Mouse (Mus musculus) urinary bladder, postnatal 36 days (tissue): ENCODE data around the gene Gabpb2.
"Not testable (repeated sequence)": the region's sequence is repeated elsewhere in the genome, so short reads cannot be mapped to it uniquely, and the experiment has no call there.

ENCODE experiments used
- DNase-seq, 2 experiments: peaks; one replicate each; pipeline ENCODE4 v3.0.0; 2022; ENCODE audit warnings: low spot score in 2 of 2, mixed read lengths in 1 of 2

The Gabpb2 gene

DNA sequence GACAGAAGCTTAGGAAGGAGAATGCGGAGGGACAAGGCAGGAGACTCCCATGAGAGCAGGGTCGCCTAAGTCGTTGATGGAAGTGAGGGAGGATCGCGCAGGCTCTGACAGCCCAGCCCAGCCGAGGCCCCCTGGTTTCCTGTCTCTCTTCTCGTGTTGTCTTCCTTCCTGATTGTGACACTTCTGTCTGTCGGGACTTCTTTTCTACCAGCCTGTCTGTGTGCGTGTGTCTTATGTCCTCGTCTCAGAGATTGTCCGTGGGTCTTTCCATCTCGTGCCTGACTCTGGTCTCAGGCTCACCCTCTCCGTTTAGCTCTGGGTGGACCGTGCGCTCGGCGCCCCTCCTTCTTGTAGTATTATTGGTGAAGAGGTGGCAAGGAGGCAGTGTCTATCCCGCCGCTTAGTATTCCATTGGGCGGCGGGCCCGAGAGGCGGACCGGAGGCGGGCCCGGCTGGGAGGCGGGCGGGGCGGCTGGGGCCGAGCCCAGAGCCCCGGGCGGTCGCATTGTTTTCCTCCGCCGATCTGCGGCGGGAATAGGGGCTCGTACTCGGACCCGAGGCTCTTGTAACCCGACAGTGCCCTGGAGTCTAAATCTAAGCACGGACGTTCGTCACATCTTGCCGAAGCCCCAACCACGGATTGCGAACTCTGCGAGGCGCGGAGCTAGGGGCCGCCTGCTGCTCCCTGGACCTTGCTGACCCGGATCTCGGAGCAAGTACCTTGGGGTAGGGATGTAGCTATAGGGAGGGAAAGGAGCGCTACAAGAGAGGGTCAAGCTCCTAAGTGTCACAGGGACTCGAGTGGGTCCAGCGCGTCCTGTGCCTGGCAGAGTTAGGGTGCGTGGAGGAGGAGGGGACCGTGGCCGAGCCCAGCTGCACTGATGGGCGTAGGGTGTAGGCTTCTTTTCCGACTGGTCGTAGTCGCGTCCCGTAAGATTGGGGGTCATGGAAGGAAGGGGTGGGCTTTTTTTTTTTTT lies 57.4 kb downstream of the Gabpb2 start, which contains the start of gene Sema6c:
TSS of gene Sema6c (plus strand) at position 471 of the 977 bp plus-strand sequence.
- peak; percentile 79 to 89 for DNase-seq

GRCm38 (mm10) chr3:95159511-95159986 lies 58.2 kb downstream of the Gabpb2 start:
- DNase-seq, result no peak

- no peak for DNase-seq
Observed at GRCm38 (mm10) chr3:95153874-95154273, 63.8 kb downstream of the Gabpb2 start.

- no peak for DNase-seq
Observed at GRCm38 (mm10) chr3:95147924-95148323, 69.8 kb downstream of the Gabpb2 start.

DNA sequence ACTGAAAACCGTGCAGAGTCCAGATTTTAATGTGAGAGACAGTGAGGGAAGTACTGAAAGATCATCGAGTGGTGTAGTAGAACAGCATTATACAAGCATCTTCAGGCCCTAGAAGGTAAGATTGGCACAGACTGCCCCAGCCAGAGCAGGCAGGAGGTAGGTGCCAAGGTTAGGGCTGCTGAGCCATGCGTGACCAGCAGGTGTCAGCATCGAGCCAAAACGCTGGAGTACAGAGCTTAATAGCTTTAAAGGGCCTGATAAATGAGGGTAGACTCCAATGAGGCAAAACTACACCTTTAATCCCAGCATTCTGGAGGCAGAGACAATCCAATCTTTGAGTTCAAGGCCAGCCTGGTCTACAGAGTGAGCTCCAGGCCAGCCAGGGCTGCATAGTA lies 75.1 kb downstream of the Gabpb2 start:
- peak; percentile 86 to 88 for DNase-seq

DNA sequence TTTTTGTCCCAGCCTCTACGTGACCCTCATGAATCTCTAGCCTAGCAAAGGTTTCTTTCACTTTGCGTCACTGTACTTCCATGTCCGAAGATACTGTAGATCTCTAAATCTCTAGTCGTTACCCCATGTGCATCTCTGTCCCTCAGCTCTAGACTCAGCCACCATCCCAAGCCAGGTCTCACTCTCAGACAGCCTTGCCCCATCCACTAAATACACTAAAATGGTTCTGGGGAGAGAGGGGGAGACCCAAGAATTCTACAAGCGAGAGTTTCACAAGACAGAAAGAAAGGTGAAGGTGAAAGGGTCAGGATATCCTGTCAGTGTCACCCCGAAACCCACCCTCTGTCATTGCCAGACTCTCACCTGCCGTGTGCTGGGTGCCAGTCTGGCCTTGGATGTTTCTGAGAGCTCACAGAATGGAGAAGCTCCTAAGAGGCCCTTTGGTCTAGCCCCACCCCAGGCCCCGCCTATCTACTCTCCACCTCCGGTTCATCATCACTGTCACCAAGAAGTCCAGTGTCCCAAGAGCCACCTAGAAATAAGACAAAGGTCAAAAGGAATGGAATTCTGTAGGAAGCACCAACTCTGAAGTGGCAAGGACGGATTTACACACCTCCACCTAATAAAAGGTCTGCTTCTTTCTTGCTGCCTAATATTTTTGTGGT lies 75.6 kb downstream of the Gabpb2 start, which contains the start of gene Tnfaip8l2:
TSS of gene Tnfaip8l2 (minus strand) at position 409 of the 665 bp plus-strand sequence.
- DNase-seq, result no peak

- DNase-seq, result no peak
Observed at GRCm38 (mm10) chr3:95141474-95141873, 76.2 kb downstream of the Gabpb2 start.

GRCm38 (mm10) chr3:95140795-95141194 lies 76.9 kb downstream of the Gabpb2 start:
- DNase-seq, result no peak

GRCm38 (mm10) chr3:95140289-95140595 lies 77.5 kb downstream of the Gabpb2 start:
- DNase-seq, result no peak

GRCm38 (mm10) chr3:95139586-95140288 lies 78.0 kb downstream of the Gabpb2 start:
- no peak for DNase-seq

GRCm38 (mm10) chr3:95136336-95136735 lies 81.4 kb downstream of the Gabpb2 start:
- DNase-seq, result no peak

- DNase-seq, result no peak
Observed at GRCm38 (mm10) chr3:95135433-95136052, 82.2 kb downstream of the Gabpb2 start.

DNA sequence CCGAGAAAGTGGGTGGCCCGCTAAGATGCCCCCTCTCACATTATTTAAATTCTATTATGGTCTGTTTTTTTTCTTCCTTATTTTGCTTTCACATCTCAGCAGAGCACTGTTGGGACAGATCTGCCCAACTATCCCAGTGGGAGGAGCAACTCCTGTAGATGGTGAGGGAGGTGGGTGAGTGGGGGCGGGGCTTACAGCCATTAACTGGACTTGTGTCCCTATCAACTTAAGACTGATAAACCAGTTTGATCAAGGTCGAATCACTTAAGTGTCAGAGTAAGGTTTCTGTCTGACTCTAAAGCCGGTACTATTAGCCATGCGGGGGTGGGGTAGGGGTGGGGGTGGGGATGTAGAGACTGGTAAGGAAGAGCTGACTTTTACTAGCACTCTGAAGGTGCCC lies 82.7 kb downstream of the Gabpb2 start:
- DNase-seq, result peak; percentile 36 to 60

DNA sequence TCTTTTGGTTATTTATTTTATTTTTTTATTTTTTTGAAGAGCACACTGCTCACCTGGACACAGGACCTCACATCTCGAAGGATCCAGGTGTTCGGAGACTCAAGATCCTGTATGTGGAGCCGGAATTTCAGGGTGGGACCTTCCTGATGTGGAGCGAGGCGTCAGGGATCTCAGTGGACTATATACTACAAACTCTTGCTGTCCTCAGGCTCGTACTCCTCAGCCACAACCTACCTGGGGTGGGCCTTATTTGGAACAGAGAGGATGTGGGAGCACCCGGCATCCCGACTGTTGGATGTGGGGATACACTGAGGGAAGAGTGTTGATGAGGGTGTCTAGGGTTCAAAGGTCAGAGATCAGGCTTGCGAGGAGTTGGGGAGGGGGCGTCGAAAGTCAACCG lies 83.6 kb downstream of the Gabpb2 start:
- DNase-seq, result not testable (repeated sequence)

- peak; percentile 79 to 91 for DNase-seq
Observed at GRCm38 (mm10) chr3:95133680-95134101, 84.0 kb downstream of the Gabpb2 start, which contains the start of the genes Scnm1 and Lysmd1. Scnm1 (minus strand) TSS chr3:95134011. Lysmd1 (plus strand) TSS chr3:95134088.

- no peak for DNase-seq
Observed at GRCm38 (mm10) chr3:95133176-95133575, 84.5 kb downstream of the Gabpb2 start.

- not testable (repeated sequence) for DNase-seq
Observed at GRCm38 (mm10) chr3:95132389-95132788, 85.3 kb downstream of the Gabpb2 start.
